ENCODE assay signal across 7 mouse cellular contexts in genomic region chr19:5273916-5274315, GRCm38 (mm10). TPM values are rescaled to one million over a fixed set of nuclear protein-coding genes. Genes with fewer than 3 reads are reported as not detected.
DNase-seq lines count a peak whose midpoint lies in the region; ATAC-seq lines count a peak whose summit lies in the region.

No protein-coding gene starts in this region.

- no peak for ATAC-seq in neural tube, embryonic 11.5 days (ENCODE audit: insufficient read depth, low FRiP score, low TSS enrichment)
- ATAC-seq in heart, embryonic 11.5 days (replicated peaks; ENCODE audit: insufficient number of reproducible peaks, low FRiP score, low TSS enrichment) = no peak
- ATAC-seq in limb, embryonic 15.5 days (ENCODE audit: insufficient number of reproducible peaks, low FRiP score, low TSS enrichment, low read depth) = no peak

- H3K27me3 ChIP-seq in neural tube, embryonic 11.5 days (ENCODE audit: control insufficient read depth, insufficient read depth, low read length) = no peaks in the 10 kb centered on the region
- no peaks in the 10 kb centered on the region for H3K27me3 ChIP-seq in heart, embryonic 11.5 days (ENCODE audit: control insufficient read depth, insufficient read depth, low read length)
- no peaks in the 10 kb centered on the region for H3K27me3 ChIP-seq in limb, embryonic 15.5 days

- H3K4me2 ChIP-seq in neural tube, embryonic 11.5 days (ENCODE audit: low read depth) = no peak overlapping the region
- peak overlapping the region; percentile 92 for H3K4me2 ChIP-seq in heart, embryonic 11.5 days
- no peak overlapping the region for H3K4me2 ChIP-seq in limb, embryonic 15.5 days

- peaks cover 14% of the 10 kb centered on the region for H3K4me1 ChIP-seq in neural tube, embryonic 11.5 days (ENCODE audit: control insufficient read depth, insufficient read depth, low read length)
- H3K4me1 ChIP-seq in heart, embryonic 11.5 days (ENCODE audit: control insufficient read depth, insufficient read depth, low read length) = peaks cover 21% of the 10 kb centered on the region
- peaks cover 18% of the 10 kb centered on the region for H3K4me1 ChIP-seq in limb, embryonic 15.5 days

- H3K27ac ChIP-seq in neural tube, embryonic 11.5 days (ENCODE audit: low read depth, low read length) = peak overlapping the region; percentile 68; the same call in 1 of the 2 replicates
- H3K27ac ChIP-seq in heart, embryonic 11.5 days (ENCODE audit: low read depth, low read length) = peak overlapping the region; percentile 63
- H3K27ac ChIP-seq in limb, embryonic 15.5 days = peak overlapping the region; percentile 95

- H3K9ac ChIP-seq in neural tube, embryonic 11.5 days (ENCODE audit: low read length) = no peak overlapping the region
- peak overlapping the region; percentile 94 for H3K9ac ChIP-seq in heart, embryonic 11.5 days (ENCODE audit: low read depth, low read length)
- H3K9ac ChIP-seq in limb, embryonic 15.5 days = peak overlapping the region; percentile 39; the same call in 1 of the 2 replicates

- H3K9me3 ChIP-seq in neural tube, embryonic 11.5 days (ENCODE audit: control insufficient read depth, low read length) = no peaks in the 10 kb centered on the region
- H3K9me3 ChIP-seq in heart, embryonic 11.5 days (replicated peaks; ENCODE audit: control insufficient read depth, low read length) = no peaks in the 10 kb centered on the region
- H3K9me3 ChIP-seq in limb, embryonic 15.5 days = no peaks in the 10 kb centered on the region

- H3K36me3 ChIP-seq in neural tube, embryonic 11.5 days (ENCODE audit: control insufficient read depth, insufficient read depth, low read length) = peaks cover 17% of the 10 kb centered on the region
- H3K36me3 ChIP-seq in heart, embryonic 11.5 days (ENCODE audit: control insufficient read depth, insufficient read depth, low read length) = peaks cover 34% of the 10 kb centered on the region
- H3K36me3 ChIP-seq in limb, embryonic 15.5 days = peaks cover 47% of the 10 kb centered on the region

- no peak overlapping the region for H3K4me3 ChIP-seq in neural tube, embryonic 11.5 days (ENCODE audit: low read depth, low read length)
- H3K4me3 ChIP-seq in heart, embryonic 11.5 days (ENCODE audit: low read depth, low read length) = peak overlapping the region; percentile 87; the same call in 1 of the 2 replicates
- H3K4me3 ChIP-seq in limb, embryonic 15.5 days = no peak overlapping the region

- DNase-seq in neural tube, embryonic 11.5 days (ENCODE audit: low spot score) = no peak
- no peak for DNase-seq in neural tube, embryonic 10.5 days (ENCODE audit: extremely low spot score, low spot score)
- DNase-seq in gastrocnemius, postnatal 10 days = no peak
- DNase-seq in urinary bladder, postnatal 14 days (ENCODE audit: low spot score) = no peak
- DNase-seq in layer of hippocampus, adult 9-10 months (ENCODE audit: low spot score) = no peak

- 83% methylated on average over 4 of the region's 4 CpGs for WGBS in neural tube, embryonic 11.5 days
- WGBS in heart, embryonic 11.5 days (ENCODE audit: insufficient replicate concordance) = 48% methylated on average over 4 of the region's 4 CpGs
- 70% methylated on average over 4 of the region's 4 CpGs for WGBS in limb, embryonic 15.5 days

RNA-seq across cellular contexts. Expression of gene Pacs1, which starts 1.0 kb away (rescaled TPM):
- 29.8 and 30.5 TPM in 2 replicates for polyA plus RNA-seq in neural tube, embryonic 11.5 days (2014; fragmentation: Nextera tagmentation; extraction: Ambion mirVana)
- polyA plus RNA-seq in heart, embryonic 11.5 days (2014; fragmentation: Nextera tagmentation; extraction: Ambion mirVana) = 21.4 and 22.8 TPM in 2 replicates
- polyA plus RNA-seq in limb, embryonic 15.5 days (2015; fragmentation: Nextera tagmentation; extraction: Ambion mirVana) = 19.9 and 23.7 TPM in 2 replicates
- 10 to 100 TPM; 10.3 to 11.1 TPM for total RNA-seq in gastrocnemius, postnatal 10 days (2021)

RNA-seq across cellular contexts. Expression of gene Sf3b2, which starts 21.3 kb away (rescaled TPM):
- 405 and 416 TPM in 2 replicates for polyA plus RNA-seq in neural tube, embryonic 11.5 days (2014; fragmentation: Nextera tagmentation; extraction: Ambion mirVana)
- 224 and 239 TPM in 2 replicates for polyA plus RNA-seq in heart, embryonic 11.5 days (2014; fragmentation: Nextera tagmentation; extraction: Ambion mirVana)
- 291 and 302 TPM in 2 replicates for polyA plus RNA-seq in limb, embryonic 15.5 days (2015; fragmentation: Nextera tagmentation; extraction: Ambion mirVana)
- 10 to 100 TPM; 81.9 to 88.6 TPM for total RNA-seq in gastrocnemius, postnatal 10 days (2021)

RNA-seq across cellular contexts. Expression of gene Gal3st3, which starts 24.2 kb away (rescaled TPM):
- 16.2 and 17.8 TPM in 2 replicates for polyA plus RNA-seq in neural tube, embryonic 11.5 days (2014; fragmentation: Nextera tagmentation; extraction: Ambion mirVana)
- polyA plus RNA-seq in heart, embryonic 11.5 days (2014; fragmentation: Nextera tagmentation; extraction: Ambion mirVana) = 3.8 and 4.8 TPM in 2 replicates
- 4.7 and 5.5 TPM in 2 replicates for polyA plus RNA-seq in limb, embryonic 15.5 days (2015; fragmentation: Nextera tagmentation; extraction: Ambion mirVana)
- under 1 TPM; 0.28 to 0.47 TPM for total RNA-seq in gastrocnemius, postnatal 10 days (2021)
